ENCODE assay signal across 8 mouse cellular contexts in genomic region chr13:96542081-96542889, GRCm38 (mm10). TPM values are rescaled to one million over a fixed set of nuclear protein-coding genes. Genes with fewer than 3 reads are reported as not detected.
DNase-seq lines count a peak whose midpoint lies in the region; ATAC-seq and TF ChIP-seq lines count a peak whose summit lies in the region.

TSS of gene Polk (minus strand) at chr13:96542579.
TSS of gene Col4a3bp (plus strand) at chr13:96542618.

- peak; percentile 97 for ATAC-seq in cerebellum, adult (ENCODE audit: insufficient number of reproducible peaks, low FRiP score, low TSS enrichment)
- ATAC-seq in forebrain, embryonic 13.5 days, result peak; percentile 99
- ATAC-seq in liver, postnatal 0 days, result peak; percentile 99
- peak; percentile 98 for ATAC-seq in neural tube, embryonic 14.5 days (ENCODE audit: low read depth)

- 0 out of 2 replicates have a peak, but pooled peaks have one; percentile 10 for TF ChIP-seq EP300 in ES-Bruce4 (IDR thresholded peaks at IDR 0.05; ENCODE audit: insufficient read depth, low read depth, low read length)
- no peak for TF ChIP-seq EP300 in liver, postnatal 0 days (IDR thresholded peaks at IDR 0.05; ENCODE audit: low read depth)

- H3K9me3 ChIP-seq in ES-Bruce4 (replicated peaks; ENCODE audit: control insufficient read depth, insufficient read depth, low read length, poor library complexity, severe bottlenecking), result no peaks in the 10 kb centered on the region
- H3K9me3 ChIP-seq in forebrain, embryonic 13.5 days (replicated peaks), result no peaks in the 10 kb centered on the region
- no peaks in the 10 kb centered on the region for H3K9me3 ChIP-seq in liver, postnatal 0 days (ENCODE audit: low read length)
- no peaks in the 10 kb centered on the region for H3K9me3 ChIP-seq in neural tube, embryonic 14.5 days (ENCODE audit: control insufficient read depth, low read length)

- H3K4me2 ChIP-seq in forebrain, embryonic 13.5 days, result peak within 1 kb of the TSS; percentile 85
- peak within 1 kb of the TSS; percentile 86 for H3K4me2 ChIP-seq in liver, postnatal 0 days (ENCODE audit: low read depth, low read length)
- H3K4me2 ChIP-seq in neural tube, embryonic 14.5 days (ENCODE audit: low read depth, low read length), result peak within 1 kb of the TSS; percentile 72

- WGBS in forebrain, embryonic 13.5 days, result under 1% methylated on average over 40 of the region's 50 CpGs
- WGBS in large intestine, adult 2 months, result under 1% methylated on average over 49 of the region's 50 CpGs
- under 1% methylated on average over 48 of the region's 50 CpGs for WGBS in liver, postnatal 0 days (ENCODE audit: insufficient replicate concordance)
- under 1% methylated on average over 49 of the region's 50 CpGs for WGBS in neural tube, embryonic 14.5 days

- intact Hi-C loops in heart, postnatal 10 days (cut with DNase I), result loop anchor here (2.0 to 5.0 kb wide), 2 partner anchors 51 to 110 kb away; no protein-coding TSS in a partner anchor

- no peaks in the 10 kb centered on the region for H3K4me1 ChIP-seq in ES-Bruce4 (ENCODE audit: control insufficient read depth, insufficient read depth, low read length)
- peaks cover 8% of the 10 kb centered on the region for H3K4me1 ChIP-seq in forebrain, embryonic 13.5 days
- H3K4me1 ChIP-seq in liver, postnatal 0 days (ENCODE audit: insufficient read depth), result peaks cover 11% of the 10 kb centered on the region
- H3K4me1 ChIP-seq in neural tube, embryonic 14.5 days (ENCODE audit: control insufficient read depth, insufficient read depth, low read length), result peaks cover 7% of the 10 kb centered on the region

- H3K27me3 ChIP-seq in ES-Bruce4 (ENCODE audit: control insufficient read depth, insufficient read depth, low read length, poor library complexity, severe bottlenecking), result no peaks in the 10 kb centered on the region
- no peaks in the 10 kb centered on the region for H3K27me3 ChIP-seq in forebrain, embryonic 13.5 days
- H3K27me3 ChIP-seq in liver, postnatal 0 days (ENCODE audit: insufficient read depth, low read length), result no peaks in the 10 kb centered on the region
- no peaks in the 10 kb centered on the region for H3K27me3 ChIP-seq in neural tube, embryonic 14.5 days (ENCODE audit: control insufficient read depth, insufficient read depth, low read length)

- peak within 1 kb of the TSS; percentile 95 for H3K9ac ChIP-seq in ES-Bruce4 (ENCODE audit: low read depth, poor library complexity, severe bottlenecking)
- peak within 1 kb of the TSS; percentile 93 for H3K9ac ChIP-seq in forebrain, embryonic 13.5 days
- peak within 1 kb of the TSS; percentile 98 for H3K9ac ChIP-seq in liver, postnatal 0 days (replicated peaks)
- H3K9ac ChIP-seq in neural tube, embryonic 14.5 days (replicated peaks; ENCODE audit: low read depth, low read length), result peak within 1 kb of the TSS; percentile 83

- peak; percentile 70 for TF ChIP-seq POLR2A in ES-Bruce4 (IDR thresholded peaks at IDR 0.05; ENCODE audit: insufficient read depth, low read length)

- H3K4me3 ChIP-seq in ES-Bruce4 (ENCODE audit: low read depth, low read length), result peak within 1 kb of the TSS; percentile 94
- peak within 1 kb of the TSS; percentile 93 for H3K4me3 ChIP-seq in forebrain, embryonic 13.5 days
- H3K4me3 ChIP-seq in liver, postnatal 0 days (ENCODE audit: low read depth, low read length), result peak within 1 kb of the TSS; percentile 100
- peak within 1 kb of the TSS; percentile 93 for H3K4me3 ChIP-seq in neural tube, embryonic 14.5 days (ENCODE audit: low read depth, low read length)

- H3K27ac ChIP-seq in ES-Bruce4 (ENCODE audit: insufficient read depth, low read length), result peak within 1 kb of the TSS; percentile 26
- H3K27ac ChIP-seq in forebrain, embryonic 13.5 days, result peak within 1 kb of the TSS; percentile 94
- peak within 1 kb of the TSS; percentile 98 for H3K27ac ChIP-seq in liver, postnatal 0 days (ENCODE audit: low read depth)
- H3K27ac ChIP-seq in neural tube, embryonic 14.5 days (ENCODE audit: low read depth, low read length), result peak within 1 kb of the TSS; percentile 96

- DNase-seq in heart, postnatal 10 days, result peak; percentile 98
- peak; percentile 96 for DNase-seq in large intestine, adult 2 months (ENCODE audit: low read depth, low spot score)
- peak; percentile 98 for DNase-seq in liver, postnatal 0 days
- DNase-seq in testis, postnatal 10 days (ENCODE audit: low spot score), result peak; percentile 96

- no peak for TF ChIP-seq CTCF in ES-Bruce4 (IDR thresholded peaks at IDR 0.05; ENCODE audit: low read depth, low read length)
- no peak for TF ChIP-seq CTCF in liver, postnatal 0 days (IDR thresholded peaks at IDR 0.05; ENCODE audit: low read depth)

- H3K36me3 ChIP-seq in ES-Bruce4 (ENCODE audit: control insufficient read depth, insufficient read depth, low read length, poor library complexity, severe bottlenecking), result no peaks in the 10 kb centered on the region
- no peaks in the 10 kb centered on the region for H3K36me3 ChIP-seq in forebrain, embryonic 13.5 days (ENCODE audit: poor library complexity, severe bottlenecking)
- H3K36me3 ChIP-seq in liver, postnatal 0 days (replicated peaks; ENCODE audit: insufficient read depth, low read length), result no peaks in the 10 kb centered on the region
- no peaks in the 10 kb centered on the region for H3K36me3 ChIP-seq in neural tube, embryonic 14.5 days (ENCODE audit: control insufficient read depth, insufficient read depth, low read length)

RNA-seq across cellular contexts. Expression of gene Polk, which starts in this region (rescaled TPM):
- 72.5 and 77.9 TPM in 2 replicates for polyA plus RNA-seq in ES-Bruce4 (2011; ENCODE audit: insufficient read depth, insufficient read length, low read depth, missing spikeins)
- polyA plus RNA-seq in forebrain, embryonic 13.5 days (2015; fragmentation: Nextera tagmentation; extraction: Ambion mirVana), result 6.0 and 6.1 TPM in 2 replicates
- 1 to 10 TPM; 5.8 to 8.1 TPM for total RNA-seq in heart, postnatal 10 days (2021)
- 1.0 and 1.6 TPM in 2 replicates for polyA plus RNA-seq in large intestine, adult 2 months (2012; rRNA removed)
- polyA plus RNA-seq in liver, postnatal 0 days (2015; fragmentation: Nextera tagmentation; extraction: Ambion mirVana), result 1.3 TPM in 2 replicates
- polyA plus RNA-seq in neural tube, embryonic 14.5 days (2014; fragmentation: Nextera tagmentation; extraction: Ambion mirVana), result 6.7 and 7.4 TPM in 2 replicates

RNA-seq across cellular contexts. Expression of gene Col4a3bp, which starts in this region (rescaled TPM):
- 55.0 and 57.3 TPM in 2 replicates for polyA plus RNA-seq in ES-Bruce4 (2011; ENCODE audit: insufficient read depth, insufficient read length, low read depth, missing spikeins)
- 6.4 and 7.8 TPM in 2 replicates for polyA plus RNA-seq in forebrain, embryonic 13.5 days (2015; fragmentation: Nextera tagmentation; extraction: Ambion mirVana)
- total RNA-seq in heart, postnatal 10 days (2021), result 10 to 100 TPM; 39.4 to 42.0 TPM
- polyA plus RNA-seq in large intestine, adult 2 months (2012; rRNA removed), result 5.4 and 15.0 TPM in 2 replicates
- polyA plus RNA-seq in liver, postnatal 0 days (2015; fragmentation: Nextera tagmentation; extraction: Ambion mirVana), result 3.5 and 4.2 TPM in 2 replicates
- polyA plus RNA-seq in neural tube, embryonic 14.5 days (2014; fragmentation: Nextera tagmentation; extraction: Ambion mirVana), result 10.0 and 14.6 TPM in 2 replicates

Comparison
In these comparisons a context has a peak if more than half of its experiments do, and no peak if none do; other contexts are left out.
1. Peak in every context shown above with its lines: DNase-seq, ATAC-seq, H3K4me3 ChIP-seq and H3K27ac ChIP-seq.
2. H3K27ac ChIP-seq: peak in every context shown above with its lines; median percentile 98 in liver, postnatal 0 days; 96 in neural tube, embryonic 14.5 days; 94 in forebrain, embryonic 13.5 days; 26 in ES-Bruce4.